Mouse (Mus musculus): ENCODE measurements around the gene Gm20388.

Gm20388 gene

DNA sequence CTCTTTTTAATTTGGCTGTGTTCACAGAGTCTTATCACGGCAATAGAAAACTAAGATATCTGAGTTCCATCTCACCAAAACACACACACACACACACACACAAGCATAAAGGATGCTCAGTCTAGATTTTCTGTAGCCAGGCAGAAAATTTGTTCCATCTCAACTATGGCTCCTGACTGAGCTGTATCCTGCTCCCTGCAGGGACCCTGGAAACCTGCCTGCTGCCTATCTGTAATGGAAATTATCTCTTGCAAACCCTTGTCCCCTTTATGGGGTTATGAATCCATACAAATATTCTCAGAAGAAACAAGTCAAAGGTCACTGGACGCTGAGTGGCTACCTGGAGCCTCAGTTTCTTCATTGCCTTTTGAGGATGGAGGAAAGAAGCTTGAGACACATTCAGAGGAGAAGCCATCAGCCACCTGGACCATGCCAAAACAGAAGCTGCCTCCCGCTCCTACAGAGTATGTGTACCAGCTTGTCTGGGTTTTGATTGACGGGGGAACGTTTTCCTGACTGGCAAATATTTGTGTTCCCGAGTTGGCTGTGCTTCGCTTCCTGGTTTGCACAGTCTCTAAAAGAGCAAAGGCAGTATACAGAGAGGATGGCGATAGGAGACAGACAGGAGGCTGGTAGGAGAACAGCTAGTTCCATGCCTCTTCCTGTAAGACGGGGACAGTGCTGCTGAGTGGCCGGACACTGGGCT, 681.1 kb downstream of the Gm20388 start:
- DNase-seq (ENCODE audit: extremely low spot score), result no peak

DNA sequence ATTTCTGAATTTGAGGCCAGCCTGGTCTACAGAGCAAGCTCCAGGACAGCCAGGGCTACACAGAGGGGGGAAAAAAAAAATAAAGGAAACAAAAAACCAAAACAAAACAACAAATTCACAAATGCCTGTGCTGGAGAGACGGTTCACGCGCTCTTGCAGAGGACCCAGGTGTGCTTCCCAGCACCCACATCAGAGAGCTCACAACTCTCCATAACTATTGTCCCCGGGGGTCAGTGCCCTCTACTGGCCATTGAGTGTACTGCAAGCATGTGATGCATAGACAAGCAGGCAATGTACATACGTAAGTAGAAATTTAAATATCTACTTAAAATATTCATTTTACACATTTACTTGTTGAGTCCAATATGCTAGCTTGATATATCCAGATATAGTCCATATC, 683.9 kb downstream of the Gm20388 start:
- no peak for DNase-seq (ENCODE audit: extremely low spot score)

DNA sequence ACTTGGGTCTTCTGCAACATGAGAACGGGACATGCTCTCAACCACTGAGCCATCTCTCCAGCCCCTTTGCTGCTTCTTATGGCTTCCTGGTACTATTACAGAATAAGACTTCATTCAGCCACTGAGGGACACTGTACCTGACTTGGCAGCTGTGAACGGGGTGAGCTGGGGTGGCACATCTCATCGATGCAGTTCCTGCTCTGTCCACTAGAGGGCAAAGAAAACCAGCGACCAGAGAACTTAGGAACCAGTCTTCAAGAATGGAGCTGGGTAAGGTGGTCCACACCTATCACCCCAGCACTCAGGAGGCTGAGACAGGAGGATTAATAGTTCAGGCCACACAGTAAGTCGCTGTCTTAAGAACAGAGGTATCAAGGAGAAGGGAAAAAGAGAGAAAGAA, 685.3 kb downstream of the Gm20388 start:
- DNase-seq (ENCODE audit: extremely low spot score), result peak; percentile 75

DNA sequence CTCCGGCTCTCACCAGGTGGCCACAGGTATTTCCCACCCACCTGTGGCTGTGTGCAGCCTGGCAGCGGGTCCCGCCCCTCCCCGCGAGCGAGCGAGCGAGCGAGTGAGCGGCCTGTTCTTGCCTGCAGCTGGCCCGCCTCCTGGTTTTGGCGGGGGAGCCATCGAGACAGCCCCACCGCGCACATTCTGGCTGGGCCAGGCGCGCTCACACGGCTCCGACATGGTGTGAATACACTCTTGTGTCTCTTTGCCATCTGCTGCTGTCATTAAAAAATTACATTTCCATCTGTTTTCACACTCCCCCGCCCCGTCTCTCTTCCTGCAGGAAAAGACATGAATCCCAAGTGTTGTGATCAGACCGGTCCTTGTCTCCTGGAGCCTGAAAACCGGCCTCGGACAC, 687.9 kb downstream of the Gm20388 start:
- DNase-seq (ENCODE audit: extremely low spot score), result no peak

DNA sequence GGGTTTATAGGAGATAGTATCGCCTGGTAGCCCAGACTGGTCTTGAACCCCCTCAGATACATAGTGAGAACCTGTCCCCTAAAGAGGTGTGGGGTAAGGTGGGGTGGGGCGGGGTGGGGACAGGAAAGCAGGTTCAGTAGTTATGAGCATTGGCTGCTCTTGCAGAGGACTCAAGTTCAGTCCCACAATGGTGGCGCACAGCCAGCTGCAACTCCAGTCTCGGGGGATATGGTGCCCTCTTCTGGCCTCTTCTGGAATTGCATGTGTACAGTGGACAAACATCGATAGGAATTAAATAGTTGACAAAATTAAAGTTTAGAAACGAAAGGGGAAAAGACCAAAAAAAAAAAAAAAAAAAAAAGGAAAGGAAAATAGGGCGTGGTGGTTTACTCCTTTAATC, 688.9 kb downstream of the Gm20388 start:
- DNase-seq (ENCODE audit: extremely low spot score), result peak; percentile 52

DNA sequence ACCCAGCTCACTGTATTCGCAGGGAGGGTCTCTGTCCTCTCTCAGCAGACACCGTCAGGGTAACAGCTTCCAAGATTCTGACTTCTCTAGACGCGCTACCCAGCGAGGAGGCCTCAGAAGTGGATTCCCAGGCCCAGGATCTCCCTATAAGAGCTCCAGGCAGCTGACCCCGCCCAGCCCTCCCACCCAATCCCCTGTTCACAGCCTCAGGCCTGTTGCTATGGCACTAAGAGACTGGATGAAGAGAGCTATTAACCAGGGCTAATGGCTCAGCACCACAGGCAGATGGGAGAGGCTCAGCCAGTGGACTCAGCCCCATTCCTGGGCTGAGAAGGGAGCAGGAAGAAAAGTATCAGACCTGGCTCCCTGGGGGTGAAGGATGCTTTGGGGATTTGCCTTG, 692.0 kb downstream of the Gm20388 start:
- no peak for DNase-seq (ENCODE audit: extremely low spot score)

DNA sequence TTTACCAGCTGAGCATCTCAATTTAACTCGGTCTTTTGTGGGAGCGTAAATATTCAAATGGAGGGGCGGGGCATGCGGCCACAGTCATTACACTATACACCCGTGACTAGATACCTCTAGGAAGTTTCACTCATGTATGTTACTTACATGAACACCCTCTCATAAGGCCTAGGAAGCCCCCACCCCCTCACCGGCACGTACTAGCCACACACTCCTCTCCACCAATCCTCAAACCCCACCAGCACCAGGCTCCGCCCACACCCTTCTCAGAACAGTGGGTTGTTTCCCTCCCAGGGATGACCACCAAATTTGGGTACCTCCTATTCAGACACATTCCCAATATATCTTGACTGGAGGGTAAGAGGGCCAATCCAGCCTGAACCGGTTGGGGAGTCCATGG, 696.8 kb downstream of the Gm20388 start:
- no peak for DNase-seq (ENCODE audit: extremely low spot score)

DNA sequence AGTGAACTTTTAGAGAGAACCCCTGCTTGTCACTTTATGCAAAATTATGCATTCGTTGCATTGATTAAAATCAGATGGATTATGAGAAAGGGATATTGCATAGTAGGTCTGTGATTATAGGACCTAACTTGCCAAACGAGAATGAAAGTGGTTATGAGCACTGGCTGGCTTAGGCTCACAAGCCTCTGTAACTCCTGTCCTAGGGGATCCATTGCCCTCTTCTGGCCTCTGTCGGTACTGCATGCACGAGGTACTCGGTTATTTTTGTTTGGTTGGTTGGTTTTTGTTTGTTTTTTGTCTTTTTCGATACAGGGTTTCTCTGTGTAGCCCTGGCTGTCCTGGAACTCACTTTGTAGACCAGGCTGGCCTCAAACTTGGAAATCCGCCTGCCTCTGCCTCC, 697.2 kb downstream of the Gm20388 start:
- DNase-seq (ENCODE audit: extremely low spot score), result peak; percentile 63

DNA sequence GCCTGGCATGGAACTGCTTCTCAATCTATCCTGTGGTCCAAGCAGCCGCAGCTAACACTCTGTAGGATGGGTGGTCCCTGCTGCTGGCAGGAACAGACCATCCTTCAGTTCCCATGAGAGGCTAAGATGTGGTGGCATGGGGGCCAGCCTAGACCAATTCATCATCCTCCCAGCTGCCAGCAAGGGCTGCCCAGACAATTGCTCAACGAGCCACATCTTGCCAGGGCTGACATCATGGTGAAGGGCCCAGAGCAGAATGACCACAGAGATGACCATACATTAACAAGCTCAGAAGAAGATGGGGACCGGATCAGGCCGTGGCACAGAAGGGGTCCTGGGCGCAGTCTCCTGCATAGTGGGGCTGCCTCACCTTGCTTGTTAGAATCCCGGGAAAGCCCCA, 700.2 kb downstream of the Gm20388 start:
- DNase-seq (ENCODE audit: extremely low spot score), result no peak

DNA sequence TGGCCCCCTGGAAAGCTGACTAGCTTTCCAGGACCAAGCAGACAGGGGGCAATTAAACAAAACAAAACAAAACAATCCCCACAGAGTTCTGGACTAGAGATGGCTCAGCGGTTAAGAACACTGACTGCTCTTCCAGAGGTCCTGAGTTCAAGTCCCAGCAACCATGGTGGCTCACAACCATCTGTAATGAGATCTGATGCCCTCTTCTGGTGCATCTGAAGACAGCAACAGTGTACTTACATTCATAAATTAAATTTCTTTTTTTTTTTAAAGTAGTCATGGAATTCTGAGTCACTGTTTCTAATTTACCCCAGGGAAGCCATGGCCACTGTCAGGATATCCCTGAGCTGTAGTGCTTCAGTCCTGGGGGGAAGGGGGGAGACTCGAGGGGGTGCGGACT, 703.9 kb downstream of the Gm20388 start:
- no peak for DNase-seq (ENCODE audit: extremely low spot score)

DNA sequence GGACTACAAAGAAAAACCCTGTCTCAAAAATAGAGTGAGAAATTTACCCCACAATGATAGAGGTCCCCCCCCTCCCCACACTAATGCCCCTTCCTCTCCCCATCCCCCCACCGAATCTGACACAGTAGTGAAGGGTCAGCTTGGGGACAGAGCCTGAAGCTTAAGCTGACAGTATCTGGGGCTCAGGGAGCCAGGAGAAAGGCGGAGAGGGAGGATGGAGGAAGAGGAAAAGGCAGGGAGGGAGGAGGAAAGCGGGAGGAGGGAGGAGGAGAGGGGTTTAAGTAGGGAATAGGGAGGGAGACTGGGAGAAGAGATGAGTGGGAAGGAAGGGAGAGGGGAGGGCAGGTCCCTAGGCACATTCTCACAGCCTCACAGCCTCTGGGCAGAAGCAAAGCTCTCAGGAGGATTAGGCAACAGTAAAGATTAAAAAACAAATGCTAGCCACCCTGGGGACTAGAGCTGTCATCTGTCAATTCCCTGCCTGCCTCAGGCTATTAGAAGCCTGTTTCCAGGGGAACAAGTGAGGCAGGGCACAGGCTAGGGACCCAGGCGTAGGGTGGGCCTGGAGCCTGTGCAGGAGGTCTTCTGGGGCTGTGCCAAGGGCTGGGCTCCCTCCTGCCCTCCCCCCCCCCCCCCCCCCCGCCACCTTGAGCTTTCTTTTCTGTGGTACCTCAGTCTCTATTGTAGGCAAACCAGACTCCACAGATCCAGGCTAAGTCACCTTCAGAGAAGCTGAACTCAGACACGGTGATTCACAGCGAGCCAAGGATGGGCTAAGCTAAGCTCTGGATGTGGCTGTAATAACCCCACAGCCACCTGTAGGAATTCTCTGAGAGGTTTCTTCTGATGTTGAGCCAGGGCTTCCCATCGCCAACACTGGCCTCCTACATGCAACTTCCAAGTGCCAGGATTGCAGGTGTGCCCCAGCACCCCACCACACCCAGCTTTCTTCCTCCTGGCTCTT, 706.3 kb downstream of the Gm20388 start:
- no peak for DNase-seq (ENCODE audit: extremely low spot score)

DNA sequence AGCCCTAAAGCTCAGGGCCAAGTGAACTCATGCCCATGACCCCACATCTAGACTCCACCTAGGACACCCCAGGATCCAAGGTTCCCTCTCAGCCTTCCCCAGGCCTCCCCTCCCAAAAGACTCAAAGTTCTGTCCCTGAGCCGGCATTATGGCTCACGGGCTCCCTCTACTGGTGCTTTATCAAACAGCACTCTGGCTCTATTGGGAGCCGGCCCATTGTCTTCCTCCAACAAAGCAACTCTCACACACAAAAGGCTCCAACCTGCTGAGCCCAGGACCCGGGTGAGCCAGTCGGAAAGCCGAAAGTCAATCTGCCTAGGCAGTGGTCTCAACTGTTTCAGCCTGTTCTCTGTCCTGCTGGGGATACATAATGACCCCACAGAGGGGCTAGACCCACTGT, 707.5 kb downstream of the Gm20388 start:
- DNase-seq (ENCODE audit: extremely low spot score), result peak; percentile 89

DNA sequence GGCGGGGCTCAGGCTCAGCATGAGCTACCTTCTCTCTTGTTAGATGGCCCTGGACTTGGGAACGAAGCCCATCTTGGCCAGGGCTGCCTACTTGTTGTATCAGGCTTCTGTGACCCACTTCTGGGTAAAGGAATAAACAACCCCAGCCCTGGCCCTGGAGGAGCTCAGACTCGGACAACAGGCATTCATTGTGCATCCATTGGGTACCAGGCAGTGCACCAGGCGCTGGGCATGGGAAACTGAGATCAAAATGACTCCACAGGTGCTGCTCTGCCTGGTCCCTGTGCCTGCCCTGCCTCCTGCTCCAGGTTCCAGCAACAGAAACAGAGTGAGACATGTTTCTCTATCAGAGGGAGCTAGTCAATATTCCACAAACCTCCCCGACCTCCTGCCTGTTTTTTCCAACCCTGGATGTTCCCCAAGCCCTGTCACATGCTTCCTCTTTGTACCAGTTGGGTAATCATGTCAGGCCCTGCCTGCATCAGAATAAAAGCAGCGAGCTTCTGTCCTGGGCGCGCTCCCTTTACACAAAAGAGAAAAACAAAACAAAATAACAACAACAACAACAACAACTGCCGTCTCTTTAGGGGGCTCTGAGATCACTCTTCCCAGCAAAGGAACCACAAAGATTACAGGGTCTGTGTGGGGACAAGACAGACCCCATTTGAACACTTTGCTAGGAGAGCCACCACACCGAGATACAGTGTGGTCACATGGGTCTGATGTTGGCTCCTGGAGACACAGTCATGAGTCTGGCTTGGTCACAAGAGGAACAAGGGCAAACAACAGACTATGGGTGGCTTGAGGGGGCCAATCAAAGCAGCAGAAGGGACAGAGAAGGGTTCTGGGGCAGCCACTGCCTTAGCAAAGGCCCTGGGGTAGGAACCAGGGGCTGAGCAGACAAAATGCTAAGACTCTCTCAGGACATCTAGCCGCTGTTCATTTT, 708.9 kb downstream of the Gm20388 start:
- DNase-seq (ENCODE audit: extremely low spot score), result no peak

DNA sequence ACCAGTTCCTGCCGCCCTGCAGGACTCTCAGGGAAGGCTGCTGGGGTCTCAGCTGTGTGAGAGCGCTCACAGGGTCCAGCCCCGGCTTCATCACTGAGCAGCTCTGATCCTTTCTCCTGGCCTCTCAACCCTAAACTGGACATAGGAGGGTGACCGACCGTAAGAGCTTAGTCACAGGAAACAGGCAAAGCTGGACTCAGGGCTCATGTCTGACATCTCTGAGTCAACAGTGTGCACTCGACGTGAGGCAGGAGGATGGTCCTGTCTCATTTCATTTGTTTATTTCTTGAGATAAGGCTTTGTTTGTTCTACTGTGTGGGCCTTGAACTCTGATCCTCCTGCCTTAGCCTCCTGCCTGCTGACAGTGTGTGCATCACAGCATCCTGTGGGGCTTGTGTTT, 709.8 kb downstream of the Gm20388 start:
- DNase-seq (ENCODE audit: extremely low spot score), result no peak

DNA sequence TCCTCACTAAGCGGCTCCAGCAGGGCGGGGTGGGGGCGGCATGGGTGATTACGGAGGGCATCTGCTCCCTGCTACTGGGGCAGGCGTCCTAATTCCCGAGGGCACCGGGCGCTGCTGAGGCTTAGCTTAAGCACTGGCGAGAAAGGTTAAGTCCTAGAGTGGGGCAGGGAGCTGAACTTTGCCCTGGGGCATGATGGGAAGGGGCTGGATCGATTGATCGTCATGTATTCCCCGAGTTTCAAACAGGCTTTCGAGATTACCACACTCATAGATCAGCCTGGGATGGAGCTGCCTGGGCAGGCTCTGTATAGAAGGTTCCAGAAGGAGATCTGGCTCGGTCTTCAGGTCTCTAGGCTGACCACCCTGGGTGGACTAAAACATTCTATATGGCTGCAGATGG, 711.5 kb downstream of the Gm20388 start:
- DNase-seq (ENCODE audit: extremely low spot score), result no peak

DNA sequence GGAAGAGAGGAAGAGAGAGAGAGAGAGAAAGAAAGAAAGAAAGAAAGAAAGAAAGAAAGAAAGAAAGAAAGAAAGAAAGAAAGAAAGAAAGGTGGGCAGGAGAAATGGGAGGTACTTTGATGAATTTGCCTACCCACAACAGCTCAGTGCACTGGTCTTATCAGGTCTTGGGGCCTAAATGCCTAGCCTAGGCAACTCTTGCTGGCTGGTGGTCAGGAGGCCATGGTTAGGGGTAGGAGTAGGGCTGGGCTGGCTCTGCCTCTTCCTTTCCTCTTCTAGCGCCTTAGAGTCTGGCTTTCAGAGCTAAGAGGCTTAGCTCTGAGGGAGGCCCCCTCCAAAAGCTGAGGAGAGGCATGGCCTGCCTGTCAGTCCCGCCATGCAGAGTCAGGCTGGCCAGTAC, 713.0 kb downstream of the Gm20388 start:
- no peak for DNase-seq (ENCODE audit: extremely low spot score)

DNA sequence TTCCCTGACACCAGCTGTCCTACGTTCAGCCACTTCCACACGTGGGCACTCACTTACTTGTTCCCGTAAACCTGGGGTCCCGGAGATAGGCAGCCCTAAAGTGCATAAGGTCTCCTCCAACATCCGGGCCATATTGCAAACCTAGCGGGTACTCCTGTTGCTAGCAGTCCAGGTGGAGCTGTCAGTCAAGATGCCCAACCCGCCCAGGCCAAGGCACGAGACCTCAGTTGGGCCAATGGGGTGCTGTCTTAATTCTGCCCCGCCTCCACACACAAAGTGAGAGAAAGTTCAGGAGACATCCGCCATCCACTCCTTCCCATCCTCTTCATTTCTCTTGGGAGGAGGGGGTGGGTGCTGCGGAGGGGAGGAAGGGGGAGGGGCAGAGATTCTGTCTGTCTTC, 715.8 kb downstream of the Gm20388 start:
- no peak for DNase-seq (ENCODE audit: extremely low spot score)

DNA sequence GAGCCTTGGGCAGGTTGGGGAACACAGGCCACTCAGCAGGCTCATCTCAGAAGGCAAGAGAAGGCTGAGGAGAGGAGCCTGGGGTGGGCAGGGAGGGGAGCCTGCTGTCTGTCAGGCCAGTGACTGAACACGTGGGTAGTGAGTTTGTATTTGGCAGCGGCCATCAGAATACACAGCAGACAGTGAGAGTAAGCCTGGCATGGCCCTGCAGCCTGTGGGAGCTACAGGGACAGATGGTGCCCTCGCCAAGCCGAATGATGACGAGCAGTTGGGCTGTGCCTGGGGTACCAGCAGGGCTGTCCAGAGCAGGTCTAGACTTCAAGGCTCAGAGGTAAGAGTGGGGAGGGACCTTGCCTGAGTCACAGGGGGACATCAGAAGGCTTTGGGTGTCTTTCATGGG, 716.7 kb downstream of the Gm20388 start:
- DNase-seq (ENCODE audit: extremely low spot score), result no peak

DNA sequence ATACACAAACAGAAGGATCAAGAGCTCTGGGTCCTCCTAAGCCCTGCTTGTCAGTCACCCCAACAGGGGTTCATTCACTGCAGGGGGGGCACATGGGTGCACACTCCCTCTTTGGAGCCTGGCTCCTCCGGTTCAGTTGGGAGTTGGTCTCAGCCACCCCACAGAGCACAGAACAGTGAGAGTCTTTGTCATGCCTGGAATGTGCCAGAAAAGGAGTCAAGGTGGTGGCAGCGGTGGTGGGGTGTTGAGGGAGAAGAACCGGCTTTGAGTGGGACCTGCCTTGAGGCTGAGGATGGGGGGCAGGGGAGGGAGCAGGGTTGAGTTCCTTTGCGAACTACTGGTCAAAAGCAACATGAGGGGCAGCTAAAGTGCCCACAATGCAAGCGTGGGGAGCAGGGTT, 719.4 kb downstream of the Gm20388 start:
- no peak for DNase-seq (ENCODE audit: extremely low spot score)

DNA sequence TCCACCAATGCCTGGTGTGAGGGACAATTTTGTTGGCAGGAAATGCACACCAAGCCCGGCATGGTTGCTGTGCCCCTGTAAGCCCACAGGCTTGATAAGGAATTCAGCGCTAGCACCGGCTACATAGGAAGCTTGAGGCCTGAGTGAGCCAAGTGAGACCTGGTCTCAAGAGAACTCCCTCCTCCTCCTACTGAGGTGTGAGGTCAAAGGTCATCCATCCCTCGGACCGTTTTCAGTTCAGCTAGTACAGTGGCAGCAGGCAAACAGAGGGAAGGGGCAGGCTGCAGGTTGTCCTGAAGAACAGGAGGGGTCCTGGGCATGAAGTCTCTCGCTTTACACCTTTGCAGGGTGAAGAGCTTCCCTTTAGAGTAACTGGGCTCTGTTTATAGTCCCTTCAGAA, 720.2 kb downstream of the Gm20388 start:
- no peak for DNase-seq (ENCODE audit: extremely low spot score)

DNA sequence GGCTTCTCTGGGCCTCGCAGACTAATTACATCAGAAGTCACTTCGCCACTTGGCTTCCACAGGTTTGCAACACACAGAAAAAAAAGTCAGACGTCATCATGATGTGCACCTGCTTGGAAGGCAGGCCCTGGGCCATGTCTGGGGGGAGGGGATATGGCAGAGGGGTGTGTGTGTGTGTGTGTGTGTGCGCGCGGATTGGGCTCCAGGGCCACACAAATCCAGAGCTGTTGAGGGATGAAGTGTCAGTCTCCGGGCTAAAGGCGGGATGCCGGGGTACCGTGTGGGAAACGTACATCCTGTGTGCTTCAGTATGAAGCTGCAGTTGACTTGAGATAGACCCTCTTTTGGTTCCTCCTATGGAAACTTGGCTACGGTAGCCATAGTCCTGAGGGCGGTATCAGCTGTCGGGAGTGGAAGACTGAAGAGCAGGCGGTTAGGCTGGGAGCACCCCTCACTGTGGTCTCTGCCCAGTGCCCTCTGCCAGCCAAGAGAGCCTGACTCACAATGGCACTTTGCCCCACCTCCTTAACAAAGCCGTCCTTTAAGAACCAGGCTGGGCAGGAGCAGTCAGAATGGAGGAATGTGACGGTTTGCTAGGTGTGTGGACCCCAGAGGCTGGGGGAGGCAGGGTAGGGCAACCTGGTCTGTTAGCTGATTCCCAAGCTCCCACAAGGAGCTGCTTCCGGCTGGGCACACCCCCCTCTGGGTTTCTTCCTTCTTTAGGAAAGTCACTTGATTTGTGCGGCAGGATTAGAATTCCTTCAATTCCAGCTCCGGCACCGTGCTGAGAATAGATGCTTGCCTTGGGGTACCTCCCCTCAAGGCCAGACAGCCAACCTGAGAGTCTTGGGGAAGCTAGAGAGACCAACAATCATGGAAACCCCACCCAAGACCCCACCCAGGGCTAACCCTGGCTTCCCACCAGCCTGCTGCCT, 721.1 kb downstream of the Gm20388 start:
- no peak for DNase-seq (ENCODE audit: extremely low spot score)

All from embryo, embryonic 9.5 days (tissue).